In genomic region chr8:126157452-126158185, GRCm38 (mm10) we compare ENCODE assay signal across 8 mouse cellular contexts.
DNase-seq lines count a peak whose midpoint lies in the region; ATAC-seq and TF ChIP-seq lines count a peak whose summit lies in the region.
"Had no signal": no experiment of that assay in that cellular context is flagged by ENCODE, and none has a peak within 500 bp of the region (broad histone marks: within the 10 kb centered on the region; RNA-seq: fewer than 3 reads in every experiment).

No protein-coding gene starts in this region.

- H3K9ac ChIP-seq in liver, embryonic 14.5 days (replicated peaks), result no peak overlapping the region
- no peak overlapping the region for H3K9ac ChIP-seq in embryonic facial prominence, embryonic 11.5 days (replicated peaks; ENCODE audit: low read length)
- H3K9ac ChIP-seq: embryonic facial prominence, embryonic 13.5 days had no signal

- H3K9me3 ChIP-seq in liver, embryonic 14.5 days (ENCODE audit: control insufficient read depth, low read length), result no peaks in the 10 kb centered on the region
- no peaks in the 10 kb centered on the region for H3K9me3 ChIP-seq in embryonic facial prominence, embryonic 11.5 days (replicated peaks; ENCODE audit: control insufficient read depth, low read length)
- H3K9me3 ChIP-seq: embryonic facial prominence, embryonic 13.5 days had no signal

- ATAC-seq in liver, embryonic 14.5 days (ENCODE audit: insufficient read depth), result no peak
- ATAC-seq in embryonic facial prominence, embryonic 11.5 days (replicated peaks; ENCODE audit: insufficient number of reproducible peaks, low FRiP score, low TSS enrichment, low read depth), result no peak

- H3K36me3 ChIP-seq in liver, embryonic 14.5 days (replicated peaks; ENCODE audit: control insufficient read depth, insufficient read depth, low read depth), result no peaks in the 10 kb centered on the region
- H3K36me3 ChIP-seq in embryonic facial prominence, embryonic 11.5 days (replicated peaks; ENCODE audit: control insufficient read depth, insufficient read depth, low read depth, low read length), result no peaks in the 10 kb centered on the region
- H3K36me3 ChIP-seq: embryonic facial prominence, embryonic 13.5 days had no signal

- TF ChIP-seq CTCF in liver, embryonic 14.5 days (IDR thresholded peaks at IDR 0.05; ENCODE audit: low read depth), result peak; percentile 57

- DNase-seq in liver, embryonic 14.5 days (ENCODE audit: low read depth in 3 of 3, low spot score in 3 of 3), result no peak
- DNase-seq in liver, result no peak
- peak; percentile 56 for DNase-seq in adrenal gland, postnatal 14 days
- DNase-seq in embryonic facial prominence, embryonic 11.5 days (ENCODE audit: low spot score), result peak; percentile 31
- DNase-seq in lung, postnatal 10 days, result peak; percentile 76
- no peak for DNase-seq in neural tube, embryonic 10.5 days (ENCODE audit: extremely low spot score, low spot score)
- no peak for DNase-seq in left cerebral cortex, postnatal 36 days (ENCODE audit: low spot score in 2 of 2)

- WGBS in liver, embryonic 14.5 days (ENCODE audit: insufficient replicate concordance), result 50% methylated on average over 8 of the region's 8 CpGs
- 67% methylated on average over 8 of the region's 8 CpGs for WGBS in embryonic facial prominence, embryonic 11.5 days

- no peak for TF ChIP-seq EP300 in liver, embryonic 14.5 days (IDR thresholded peaks at IDR 0.05; ENCODE audit: low read depth)

- no peak overlapping the region for H3K4me2 ChIP-seq in liver, embryonic 14.5 days (ENCODE audit: low read depth)
- no peak overlapping the region for H3K4me2 ChIP-seq in embryonic facial prominence, embryonic 11.5 days (ENCODE audit: low read depth, low read length)
- H3K4me2 ChIP-seq: embryonic facial prominence, embryonic 13.5 days had no signal

- peaks cover 0 to 10% of the 10 kb centered on the region in 2 experiments; a peak in 3 of 4 replicates for H3K4me1 ChIP-seq in liver, embryonic 14.5 days (replicated peaks; ENCODE audit: control insufficient read depth in 2 of 2, insufficient read depth in 2 of 2, low read length in 1 of 2)
- H3K4me1 ChIP-seq in embryonic facial prominence, embryonic 11.5 days (ENCODE audit: control insufficient read depth, insufficient read depth, low read length), result no peaks in the 10 kb centered on the region

- no peak overlapping the region for H3K4me3 ChIP-seq in liver, embryonic 14.5 days (ENCODE audit: insufficient read depth in 1 of 2, low read depth in 2 of 2, low read length in 2 of 2)
- no peak overlapping the region for H3K4me3 ChIP-seq in embryonic facial prominence, embryonic 11.5 days (ENCODE audit: low read depth, low read length)
- H3K4me3 ChIP-seq: embryonic facial prominence, embryonic 13.5 days had no signal

- H3K27ac ChIP-seq in liver, embryonic 14.5 days, result no peak overlapping the region
- no peak overlapping the region for H3K27ac ChIP-seq in embryonic facial prominence, embryonic 11.5 days (replicated peaks; ENCODE audit: low read depth, low read length)
- H3K27ac ChIP-seq: embryonic facial prominence, embryonic 13.5 days had no signal

- intact Hi-C loops in left cerebral cortex, postnatal 36 days (cut with DNase I), result no loop called here

- H3K27me3 ChIP-seq in liver, embryonic 14.5 days (ENCODE audit: control insufficient read depth, insufficient read depth, low read length), result no peaks in the 10 kb centered on the region
- no peaks in the 10 kb centered on the region for H3K27me3 ChIP-seq in embryonic facial prominence, embryonic 11.5 days (ENCODE audit: control insufficient read depth, insufficient read depth, low read length)
- H3K27me3 ChIP-seq: embryonic facial prominence, embryonic 13.5 days had no signal

Comparison
In these comparisons a context has a peak if more than half of its experiments do, and no peak if none do; other contexts are left out.
1. DNase-seq: peak in adrenal gland, postnatal 14 days (single experiment), embryonic facial prominence, embryonic 11.5 days (single experiment) and lung, postnatal 10 days (single experiment); none in liver, embryonic 14.5 days (0 of 3), liver (single experiment), neural tube, embryonic 10.5 days (single experiment) and left cerebral cortex, postnatal 36 days (0 of 2).